Mouse (Mus musculus): Measurements from ENCODE around the gene Sh3bp4. TPM values are rescaled to one million over a fixed set of nuclear protein-coding genes. Genes with fewer than 3 reads are reported as not detected.

Sh3bp4 gene
- polyA plus RNA-seq, 1 experiment from 2014 or later: 15.7 TPM

GRCm38 (mm10) chr1:89074678-89075077, 4.5 kb downstream of the Sh3bp4 start:
- ATAC-seq (no peak), DNase-seq (ENCODE audit: low spot score) (no peak)
- H3K36me3 ChIP-seq (ENCODE audit: control insufficient read depth, insufficient read depth, low read length): no peaks in the 10 kb centered on the region
- H3K4me3 ChIP-seq (ENCODE audit: low read depth, low read length): no peak overlapping the region
- H3K9ac ChIP-seq (ENCODE audit: low read length): no peak overlapping the region
- no peaks in the 10 kb centered on the region for H3K9me3 ChIP-seq (replicated peaks; ENCODE audit: control insufficient read depth, low read length)
- H3K27me3 ChIP-seq (replicated peaks; ENCODE audit: control insufficient read depth, insufficient read depth, low read length): no peaks in the 10 kb centered on the region
- no peak overlapping the region for H3K27ac ChIP-seq (ENCODE audit: low read depth, low read length)
- WGBS: 73% methylated on average over 6 of the region's 6 CpGs
- H3K4me2 ChIP-seq (ENCODE audit: low read length): no peak overlapping the region
- peaks cover 20% of the 10 kb centered on the region for H3K4me1 ChIP-seq (ENCODE audit: control insufficient read depth, insufficient read depth, low read length)

DNA sequence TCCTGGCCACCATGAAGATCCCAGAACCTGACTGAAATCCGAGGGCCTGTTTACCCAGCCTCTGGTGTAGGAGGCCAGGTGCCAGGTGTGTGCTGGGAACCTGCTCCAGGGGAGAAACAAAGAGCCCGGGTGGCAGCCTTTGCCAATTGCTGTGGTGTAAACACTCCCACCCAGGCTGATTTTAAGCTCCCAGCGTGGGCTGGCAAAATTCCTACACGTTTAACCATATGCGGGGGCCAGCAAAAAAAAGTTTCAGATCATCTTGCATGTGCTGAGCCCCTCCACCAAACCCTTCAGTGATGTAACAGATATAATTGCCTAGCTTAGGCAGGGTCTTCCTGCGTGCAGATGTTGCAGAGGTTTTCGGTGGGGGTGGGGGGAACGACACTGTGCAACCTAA, 4.9 kb downstream of the Sh3bp4 start:
- no peak for DNase-seq (ENCODE audit: low spot score)
- Histone ChIP-seq H3K4me3 (ENCODE audit: low read depth, low read length) (no peak overlapping the region), H3K4me1 (ENCODE audit: control insufficient read depth, insufficient read depth, low read length) (peaks cover 20% of the 10 kb centered on the region)

DNA sequence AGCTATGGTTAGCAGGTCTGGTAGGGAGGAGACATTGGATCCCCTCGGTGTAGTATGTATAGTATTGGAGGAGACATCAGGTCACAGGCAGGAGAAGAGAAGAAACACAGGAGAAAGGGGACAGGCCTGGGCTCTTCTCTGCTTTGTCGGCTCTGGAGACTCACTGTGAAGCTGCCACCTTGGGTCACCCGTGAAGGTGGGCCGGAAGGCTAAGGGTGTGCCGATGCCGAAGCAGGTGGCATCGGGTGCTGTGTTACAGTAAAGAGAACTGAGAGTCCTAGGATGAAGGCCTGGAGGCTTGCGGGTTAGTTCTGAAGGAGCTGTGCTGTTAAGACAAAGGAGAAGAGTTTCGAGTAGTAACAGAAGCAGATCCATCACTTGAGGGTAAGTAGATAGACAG, 6.6 kb downstream of the Sh3bp4 start:
- no peak overlapping the region for H3K4me2 ChIP-seq (ENCODE audit: low read length)
- DNase-seq (ENCODE audit: low spot score) (no peak), ATAC-seq (no peak)
- no peaks in the 10 kb centered on the region for H3K36me3 ChIP-seq (ENCODE audit: control insufficient read depth, insufficient read depth, low read length)
- H3K9ac ChIP-seq (ENCODE audit: low read length): no peak overlapping the region
- no peaks in the 10 kb centered on the region for H3K9me3 ChIP-seq (replicated peaks; ENCODE audit: control insufficient read depth, low read length)
- no peaks in the 10 kb centered on the region for H3K27me3 ChIP-seq (replicated peaks; ENCODE audit: control insufficient read depth, insufficient read depth, low read length)
- H3K4me1 ChIP-seq (ENCODE audit: control insufficient read depth, insufficient read depth, low read length): peaks cover 20% of the 10 kb centered on the region
- WGBS: 91% methylated on average over 9 of the region's 9 CpGs
- H3K4me3 ChIP-seq (ENCODE audit: low read depth, low read length): no peak overlapping the region
- no peak overlapping the region for H3K27ac ChIP-seq (ENCODE audit: low read depth, low read length)

More for the DNA sequence above, 4.9 kb downstream of the Sh3bp4 start:
- no peak for ATAC-seq
- H3K36me3 ChIP-seq (ENCODE audit: control insufficient read depth, insufficient read depth, low read length): no peaks in the 10 kb centered on the region
- H3K4me2 ChIP-seq (ENCODE audit: low read length): no peak overlapping the region
- H3K27ac ChIP-seq (ENCODE audit: low read depth, low read length): no peak overlapping the region
- H3K9ac ChIP-seq (ENCODE audit: low read length): no peak overlapping the region
- H3K9me3 ChIP-seq (replicated peaks; ENCODE audit: control insufficient read depth, low read length): no peaks in the 10 kb centered on the region
- WGBS: 59% methylated on average over 8 of the region's 8 CpGs
- no peaks in the 10 kb centered on the region for H3K27me3 ChIP-seq (replicated peaks; ENCODE audit: control insufficient read depth, insufficient read depth, low read length)

DNA sequence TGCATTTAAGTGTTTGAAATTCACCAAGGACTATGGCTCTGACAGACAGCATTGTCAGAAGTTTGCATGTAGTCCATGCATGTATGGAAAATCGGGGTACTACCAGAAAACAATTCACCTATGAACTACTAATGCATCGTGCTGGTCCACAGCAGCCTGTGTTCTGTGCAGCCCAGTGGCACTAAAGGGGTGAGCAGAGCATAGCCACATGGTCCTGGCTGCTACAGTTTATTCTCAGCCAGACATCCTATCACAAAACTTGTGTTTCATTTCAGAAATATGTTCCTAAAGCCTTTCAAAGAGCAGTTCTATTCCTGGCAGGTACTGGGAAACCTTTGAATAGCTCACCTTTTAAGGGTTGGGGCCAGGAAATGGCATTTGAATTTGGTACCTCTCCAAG, 8.0 kb downstream of the Sh3bp4 start:
- no peaks in the 10 kb centered on the region for H3K27me3 ChIP-seq (replicated peaks; ENCODE audit: control insufficient read depth, insufficient read depth, low read length)
- H3K9me3 ChIP-seq (replicated peaks; ENCODE audit: control insufficient read depth, low read length): no peaks in the 10 kb centered on the region
- H3K4me2 ChIP-seq (ENCODE audit: low read length): no peak overlapping the region
- no peaks in the 10 kb centered on the region for H3K36me3 ChIP-seq (ENCODE audit: control insufficient read depth, insufficient read depth, low read length)
- ATAC-seq (no peak), DNase-seq (ENCODE audit: low spot score) (no peak)
- no peak overlapping the region for H3K9ac ChIP-seq (ENCODE audit: low read length)
- H3K27ac ChIP-seq (ENCODE audit: low read depth, low read length): no peak overlapping the region
- no peak overlapping the region for H3K4me3 ChIP-seq (ENCODE audit: low read depth, low read length)
- H3K4me1 ChIP-seq (ENCODE audit: control insufficient read depth, insufficient read depth, low read length): peaks cover 9% of the 10 kb centered on the region
- 62% methylated on average over 2 of the region's 2 CpGs for WGBS

DNA sequence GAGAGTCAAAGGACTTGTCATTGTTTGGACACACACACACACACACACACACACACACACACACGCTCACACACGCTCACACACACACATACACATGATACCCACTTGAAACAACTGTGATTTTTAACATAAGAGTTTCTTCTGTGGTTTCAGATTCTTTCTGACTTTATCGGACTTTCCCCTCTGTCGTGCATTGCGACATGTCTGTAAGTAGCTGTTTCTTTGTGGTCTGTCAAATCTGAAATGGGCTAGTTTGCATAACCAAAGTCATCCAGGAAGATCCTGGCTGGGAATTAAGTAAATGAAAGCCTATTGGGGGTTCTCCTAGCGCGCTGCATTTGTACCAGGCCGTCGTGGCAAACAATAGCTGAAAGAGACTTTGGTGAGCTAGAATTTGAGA, 8.5 kb downstream of the Sh3bp4 start:
- Histone ChIP-seq H3K4me2 (ENCODE audit: low read length) (no peak overlapping the region), H3K36me3 (ENCODE audit: control insufficient read depth, insufficient read depth, low read length) (no peaks in the 10 kb centered on the region), H3K4me3 (ENCODE audit: low read depth, low read length) (no peak overlapping the region), H3K27me3 (replicated peaks; ENCODE audit: control insufficient read depth, insufficient read depth, low read length) (no peaks in the 10 kb centered on the region), H3K27ac (ENCODE audit: low read depth, low read length) (no peak overlapping the region), H3K9me3 (replicated peaks; ENCODE audit: control insufficient read depth, low read length) (no peaks in the 10 kb centered on the region), H3K9ac (ENCODE audit: low read length) (no peak overlapping the region), H3K4me1 (ENCODE audit: control insufficient read depth, insufficient read depth, low read length) (peaks cover 7% of the 10 kb centered on the region)
- WGBS: 15% methylated on average over 9 of the region's 9 CpGs
- DNase-seq (ENCODE audit: low spot score) (no peak), ATAC-seq (no peak)

DNA sequence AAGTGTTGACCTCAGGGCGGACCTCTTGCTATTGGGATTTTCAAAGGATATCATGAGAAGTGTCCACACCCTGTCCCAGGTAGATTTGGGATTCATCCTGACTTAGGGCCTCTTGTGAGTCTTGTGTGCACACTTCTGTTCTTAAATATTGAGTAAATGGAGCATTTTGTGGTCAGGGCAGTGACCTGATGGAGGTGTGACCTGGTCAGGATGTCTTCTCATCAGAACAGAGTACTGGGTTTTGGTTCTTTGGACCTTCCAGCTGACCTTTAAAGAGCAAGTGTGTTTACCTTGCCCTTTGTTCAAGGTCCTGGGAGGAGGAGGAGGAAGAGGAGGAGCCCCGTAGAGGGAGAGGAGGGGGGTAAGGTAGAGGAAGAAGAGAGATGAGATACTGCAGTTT, 9.0 kb downstream of the Sh3bp4 start:
- H3K4me1 ChIP-seq (ENCODE audit: control insufficient read depth, insufficient read depth, low read length): peaks cover 7% of the 10 kb centered on the region

GRCm38 (mm10) chr1:89080371-89080770, 10.2 kb downstream of the Sh3bp4 start:
- Histone ChIP-seq H3K9ac (ENCODE audit: low read length) (no peak overlapping the region), H3K9me3 (replicated peaks; ENCODE audit: control insufficient read depth, low read length) (no peaks in the 10 kb centered on the region), H3K27me3 (replicated peaks; ENCODE audit: control insufficient read depth, insufficient read depth, low read length) (no peaks in the 10 kb centered on the region), H3K36me3 (ENCODE audit: control insufficient read depth, insufficient read depth, low read length) (no peaks in the 10 kb centered on the region), H3K4me1 (ENCODE audit: control insufficient read depth, insufficient read depth, low read length) (peaks cover 7% of the 10 kb centered on the region), H3K27ac (ENCODE audit: low read depth, low read length) (no peak overlapping the region), H3K4me3 (ENCODE audit: low read depth, low read length) (no peak overlapping the region), H3K4me2 (ENCODE audit: low read length) (no peak overlapping the region)
- DNase-seq (ENCODE audit: low spot score) (no peak), ATAC-seq (no peak)
- WGBS: 76% methylated on average over 8 of the region's 8 CpGs

More for the DNA sequence above, 9.0 kb downstream of the Sh3bp4 start:
- Histone ChIP-seq H3K4me3 (ENCODE audit: low read depth, low read length) (no peak overlapping the region), H3K36me3 (ENCODE audit: control insufficient read depth, insufficient read depth, low read length) (no peaks in the 10 kb centered on the region), H3K27me3 (replicated peaks; ENCODE audit: control insufficient read depth, insufficient read depth, low read length) (no peaks in the 10 kb centered on the region), H3K4me2 (ENCODE audit: low read length) (no peak overlapping the region), H3K27ac (ENCODE audit: low read depth, low read length) (no peak overlapping the region), H3K9ac (ENCODE audit: low read length) (no peak overlapping the region), H3K9me3 (replicated peaks; ENCODE audit: control insufficient read depth, low read length) (no peaks in the 10 kb centered on the region)
- DNase-seq (ENCODE audit: low spot score): no peak
- WGBS: 60% methylated on average over 2 of the region's 2 CpGs
- ATAC-seq: no peak

- Histone ChIP-seq H3K27ac (ENCODE audit: low read depth, low read length) (no peak overlapping the region), H3K4me1 (ENCODE audit: control insufficient read depth, insufficient read depth, low read length) (peaks cover 7% of the 10 kb centered on the region), H3K9ac (ENCODE audit: low read length) (no peak overlapping the region), H3K4me3 (ENCODE audit: low read depth, low read length) (no peak overlapping the region), H3K36me3 (ENCODE audit: control insufficient read depth, insufficient read depth, low read length) (no peaks in the 10 kb centered on the region), H3K9me3 (replicated peaks; ENCODE audit: control insufficient read depth, low read length) (no peaks in the 10 kb centered on the region), H3K27me3 (replicated peaks; ENCODE audit: control insufficient read depth, insufficient read depth, low read length) (no peaks in the 10 kb centered on the region), H3K4me2 (ENCODE audit: low read length) (no peak overlapping the region)
- WGBS: 66% methylated on average over 5 of the region's 5 CpGs
- DNase-seq (ENCODE audit: low spot score) (no peak), ATAC-seq (no peak)
Measured at GRCm38 (mm10) chr1:89080795-89081194, 10.6 kb downstream of the Sh3bp4 start.

DNA sequence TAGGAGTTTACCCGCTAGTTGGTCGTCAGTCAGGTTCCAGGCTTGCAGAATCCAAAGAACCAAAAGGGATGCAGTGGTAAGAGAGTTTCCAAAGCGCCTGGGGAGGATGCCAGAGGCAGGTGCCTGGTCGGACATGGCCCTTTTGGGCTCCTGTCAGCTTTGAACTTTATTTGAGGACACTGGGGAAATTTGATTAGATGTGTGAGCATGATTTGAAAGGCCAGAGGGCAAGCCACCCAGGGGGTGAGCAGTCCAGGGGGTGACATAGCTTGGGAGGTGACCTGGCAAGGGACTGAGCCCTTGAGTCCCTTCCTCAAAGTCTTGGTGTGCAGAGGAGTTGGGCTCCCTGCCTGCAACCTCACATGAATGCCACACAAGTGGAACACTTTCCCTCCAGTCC, 11.2 kb downstream of the Sh3bp4 start:
- Histone ChIP-seq H3K9ac (ENCODE audit: low read length) (no peak overlapping the region), H3K4me3 (ENCODE audit: low read depth, low read length) (no peak overlapping the region), H3K9me3 (replicated peaks; ENCODE audit: control insufficient read depth, low read length) (no peaks in the 10 kb centered on the region), H3K36me3 (ENCODE audit: control insufficient read depth, insufficient read depth, low read length) (no peaks in the 10 kb centered on the region), H3K4me2 (ENCODE audit: low read length) (no peak overlapping the region), H3K27me3 (replicated peaks; ENCODE audit: control insufficient read depth, insufficient read depth, low read length) (no peaks in the 10 kb centered on the region), H3K4me1 (ENCODE audit: control insufficient read depth, insufficient read depth, low read length) (peaks cover 7% of the 10 kb centered on the region), H3K27ac (ENCODE audit: low read depth, low read length) (no peak overlapping the region)
- no peak for ATAC-seq
- no peak for DNase-seq (ENCODE audit: low spot score)
- 89% methylated on average over 4 of the region's 4 CpGs for WGBS
